Mouse (Mus musculus) heart, postnatal 0 days (tissue): Measurements from ENCODE around the gene Camta1. TPM values are rescaled to one million over a fixed set of nuclear protein-coding genes. Genes with fewer than 3 reads are reported as not detected.

Experiments used
- ATAC-seq: fragments of 200-750 bp; cut with Nextera tagmentation; 2 replicates; pipeline ENCODE4 v1.8.0; 2017; ENCODE audit warnings: low read depth, moderate number of reproducible peaks, moderate library complexity; ENCODE audit not compliant: insufficient read depth
- DNase-seq: peaks from one replicate; pipeline ENCODE4 v3.0.0-alpha.2; 2016; ENCODE audit warnings: low spot score
- H3K27ac ChIP-seq: fragments of 300-500 bp; sonication (generic); 2 replicates; pipeline ENCODE4 v1.5.1; 2014; ENCODE audit warnings: low read depth, mild to moderate bottlenecking
- H3K27me3 ChIP-seq: fragments of 300-500 bp; sonication (generic); 2 replicates; pipeline ENCODE4 v1.6.1; 2014; ENCODE audit warnings: low read length, mixed read lengths; ENCODE audit not compliant: control insufficient read depth, insufficient read depth
- H3K36me3 ChIP-seq: fragments of 300-500 bp; sonication (generic); replicated peaks from 2 replicates; pipeline ENCODE4 v1.6.1; 2014; ENCODE audit warnings: low read length, mixed read lengths; ENCODE audit not compliant: control insufficient read depth, insufficient read depth
- H3K4me1 ChIP-seq: fragments of 300-500 bp; sonication (generic); 2 replicates; pipeline ENCODE4 v1.6.1; 2014; ENCODE audit warnings: antibody characterized with exemption; ENCODE audit not compliant: control insufficient read depth, insufficient read depth
- H3K4me2 ChIP-seq: fragments of 300-500 bp; sonication (generic); 2 replicates; pipeline ENCODE4 v1.6.1; 2014; ENCODE audit warnings: low read depth, mild to moderate bottlenecking, low read length, moderate library complexity
- H3K4me3 ChIP-seq: fragments of 300-500 bp; sonication (generic); 2 replicates; pipeline ENCODE4 v1.5.1; 2014; ENCODE audit warnings: low read depth, low read length
- H3K9ac ChIP-seq: fragments of 300-500 bp; sonication (generic); replicated peaks from 2 replicates; pipeline ENCODE4 v1.6.1; 2014; ENCODE audit warnings: low read depth, low read length, mixed read lengths
- H3K9me3 ChIP-seq: fragments of 300-500 bp; sonication (generic); replicated peaks from 2 replicates; pipeline ENCODE4 v1.6.1; 2016; ENCODE audit warnings: low read length; ENCODE audit not compliant: control insufficient read depth
- CTCF ChIP-seq: IDR thresholded peaks from 2 replicates; pipeline ENCODE4 v1.5.1; 2016; ENCODE audit warnings: antibody characterized with exemption, control low read depth, low read depth
- EP300 ChIP-seq: IDR thresholded peaks from 2 replicates; pipeline ENCODE4 v1.6.1; 2016; ENCODE audit warnings: antibody characterized with exemption, low read depth
- WGBS: fragments of 180-500 bp; shearing (Covaris S2); extraction: QIAGEN DNeasy Blood & Tissue Kit; methylation state at CpG from one replicate; pipeline ENCODE4 v1.1.7; 2014; 5-methylcytosine and 5-hydroxymethylcytosine counted together
- polyA plus RNA-seq: library from polyadenylated mRNA; unstranded; fragments of >200 nt; fragmentation: Nextera tagmentation; extraction: Ambion mirVana; gene quantifications from 2 replicates; pipeline ENCODE4 v1.2.1, GENCODE M21; 2015
- total RNA-seq: library from RNA; depleted of rRNA; stranded (reverse); fragments of >200 nt; gene quantifications from 2 replicates; pipeline ENCODE4 v1.2.3, GENCODE M21; 2014; ENCODE audit warnings: low replicate concordance

Gene Camta1
- total and polyA plus RNA-seq, 2 experiments from 2014 or later, result 72.7 to 240 TPM

- Histone ChIP-seq H3K27ac (no peak overlapping the region), H3K27me3 (0 out of 2 replicates have a peak, but pooled peaks cover 5% of the 10 kb centered on the region), H3K4me2 (no peak overlapping the region), H3K4me1 (no peaks in the 10 kb centered on the region), H3K9ac (no peak overlapping the region), H3K9me3 (peaks cover 4% of the 10 kb centered on the region; the same call in 1 of the 2 replicates), H3K36me3 (no peaks in the 10 kb centered on the region), H3K4me3 (no peak overlapping the region)
- ATAC-seq, result no peak
- no peak for TF ChIP-seq EP300
- no peak for TF ChIP-seq CTCF
- DNase-seq, result no peak
- whole genome bisulfite sequencing, result 90% methylated on average over 12 of the region's 12 CpGs
Measured at GRCm38 (mm10) chr4:151881590-151881989, 19.9 kb upstream of the Camta1 start.

GRCm38 (mm10) chr4:151880044-151880690 lies 18.5 kb upstream of the Camta1 start:
- TF ChIP-seq CTCF (peak; percentile 25), EP300 (no peak)
- H3K9me3 ChIP-seq, result peaks cover 4% of the 10 kb centered on the region; the same call in 1 of the 2 replicates
- H3K27ac ChIP-seq, result no peak overlapping the region
- ATAC-seq, result no peak
- no peak overlapping the region for H3K9ac ChIP-seq
- no peak overlapping the region for H3K4me2 ChIP-seq
- no peaks in the 10 kb centered on the region for H3K4me1 ChIP-seq
- no peak for DNase-seq
- H3K36me3 ChIP-seq, result no peaks in the 10 kb centered on the region
- whole genome bisulfite sequencing, result 72% methylated on average over 5 of the region's 5 CpGs
- 0 out of 2 replicates have a peak, but pooled peaks cover 16% of the 10 kb centered on the region for H3K27me3 ChIP-seq
- H3K4me3 ChIP-seq, result no peak overlapping the region

GRCm38 (mm10) chr4:151876400-151876799 lies 14.7 kb upstream of the Camta1 start:
- Histone ChIP-seq H3K4me3 (no peak overlapping the region), H3K9me3 (peaks cover 4% of the 10 kb centered on the region; the same call in 1 of the 2 replicates), H3K27ac (no peak overlapping the region), H3K27me3 (0 out of 2 replicates have a peak, but pooled peaks cover 16% of the 10 kb centered on the region), H3K36me3 (no peaks in the 10 kb centered on the region), H3K9ac (no peak overlapping the region), H3K4me1 (no peaks in the 10 kb centered on the region), H3K4me2 (no peak overlapping the region)
- TF ChIP-seq CTCF (no peak), EP300 (no peak)
- no peak for ATAC-seq
- 54% methylated on average over 14 of the region's 14 CpGs for WGBS
- DNase-seq, result no peak

GRCm38 (mm10) chr4:151863511-151863910 lies 1.8 kb upstream of the Camta1 start:
- Histone ChIP-seq H3K9ac (peak overlapping the region; percentile 68; the same call in 1 of the 2 replicates), H3K4me3 (peak overlapping the region; percentile 61), H3K27me3 (peaks cover 2% of the 10 kb centered on the region; the same call in 1 of the 2 replicates), H3K4me1 (peaks cover 23% of the 10 kb centered on the region), H3K27ac (peak overlapping the region; percentile 99), H3K9me3 (no peaks in the 10 kb centered on the region), H3K36me3 (peaks cover under 1% of the 10 kb centered on the region; the same call in 1 of the 2 replicates), H3K4me2 (peak overlapping the region; percentile 89)
- WGBS, result 58% methylated on average over 9 of the region's 9 CpGs
- TF ChIP-seq CTCF, result no peak
- TF ChIP-seq EP300, result no peak
- DNase-seq (no peak), ATAC-seq (no peak)

- DNase-seq, result no peak
- Histone ChIP-seq H3K9ac (peak overlapping the region; percentile 96), H3K4me2 (peak overlapping the region; percentile 92), H3K36me3 (peaks cover 4% of the 10 kb centered on the region; the same call in 1 of the 2 replicates), H3K27ac (peak overlapping the region; percentile 96), H3K27me3 (no peaks in the 10 kb centered on the region), H3K9me3 (no peaks in the 10 kb centered on the region), H3K4me1 (peaks cover 23% of the 10 kb centered on the region), H3K4me3 (peak overlapping the region; percentile 95)
- TF ChIP-seq CTCF (no peak), EP300 (no peak)
- 1% methylated on average over 29 of the region's 58 CpGs for WGBS
- ATAC-seq, result no peak
Measured at GRCm38 (mm10) chr4:151861471-151861805, 238 bp downstream of the Camta1 start.
